Mouse (Mus musculus): ENCODE results near the gene Figla. TPM values are rescaled to one million over a fixed set of nuclear protein-coding genes. Genes with fewer than 3 reads are reported as not detected.
"Not testable (repeated sequence)": the region's sequence is repeated elsewhere in the genome, so short reads cannot be mapped to it uniquely, and the experiment has no call there.

Gene Figla
- polyA plus RNA-seq, 1 experiment, result not detected

DNA sequence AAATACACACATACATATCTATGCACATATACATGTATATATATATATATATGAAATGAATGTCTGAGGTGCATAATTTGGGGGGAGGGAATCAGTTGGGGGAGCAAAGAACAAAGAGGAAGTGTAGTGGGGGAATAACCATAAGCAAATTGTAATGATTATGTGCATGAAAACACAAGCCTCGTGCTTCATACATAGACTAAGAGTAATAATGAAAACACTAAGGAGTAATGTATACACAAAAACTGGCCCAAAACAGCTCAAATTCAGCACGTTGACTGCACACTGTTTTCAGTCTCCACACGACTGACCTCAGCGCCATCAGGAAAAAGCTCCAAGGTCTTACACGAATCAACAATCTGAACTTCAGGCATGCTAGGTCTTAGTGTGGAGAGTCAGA is 39.7 kb upstream of the Figla start:
- WGBS, result 80% methylated on average over 5 of the region's 5 CpGs
- no peaks in the 10 kb centered on the region for H3K4me1 ChIP-seq (ENCODE audit: control insufficient read depth, insufficient read depth, insufficient read length, low read length)
- H3K27ac ChIP-seq (ENCODE audit: insufficient read depth, low read depth, low read length), result no peak overlapping the region
- no peaks in the 10 kb centered on the region for H3K27me3 ChIP-seq (ENCODE audit: control insufficient read depth, insufficient read depth, low read length)
- H3K36me3 ChIP-seq (ENCODE audit: control insufficient read depth, insufficient read depth, low read length), result no peaks in the 10 kb centered on the region
- H3K4me3 ChIP-seq (ENCODE audit: low read depth, low read length), result no peak overlapping the region
- no peak for TF ChIP-seq POLR2A (IDR thresholded peaks at IDR 0.05; ENCODE audit: low read depth, low read length)

GRCm38 (mm10) chr6:85978736-85979135 is 37.2 kb upstream of the Figla start:
- WGBS, result 79% methylated on average over 4 of the region's 4 CpGs
- not testable (repeated sequence) for H3K36me3 ChIP-seq (ENCODE audit: control insufficient read depth, insufficient read depth, low read length)

DNA sequence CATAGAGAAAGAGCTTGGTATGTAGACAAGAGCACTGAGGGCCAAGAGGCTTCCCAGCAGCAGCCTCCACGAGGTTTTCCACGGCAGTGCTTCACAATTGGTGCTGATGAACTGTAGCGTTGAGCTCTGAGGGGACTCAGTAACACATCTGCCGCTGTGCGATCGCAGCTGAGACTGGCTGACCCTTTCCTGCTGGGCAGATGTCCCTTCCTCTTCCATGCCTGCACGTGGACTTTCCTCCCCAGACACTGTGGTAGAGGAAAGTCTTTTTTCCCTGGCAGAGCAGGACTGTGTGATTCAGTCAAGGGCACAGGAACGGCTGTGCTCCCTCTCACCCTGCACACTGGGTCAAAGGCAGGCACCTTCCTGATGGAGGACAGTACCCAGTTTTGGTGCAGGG is 31.6 kb upstream of the Figla start:
- WGBS, result 85% methylated on average over 8 of the region's 8 CpGs

More at GRCm38 (mm10) chr6:85978736-85979135, 37.2 kb upstream of the Figla start:
- not testable (repeated sequence) for H3K27ac ChIP-seq (ENCODE audit: insufficient read depth, low read depth, low read length); H3K4me3 ChIP-seq (ENCODE audit: low read depth, low read length); H3K27me3 ChIP-seq (ENCODE audit: control insufficient read depth, insufficient read depth, low read length); H3K4me1 ChIP-seq (ENCODE audit: control insufficient read depth, insufficient read depth, insufficient read length, low read length)

DNA sequence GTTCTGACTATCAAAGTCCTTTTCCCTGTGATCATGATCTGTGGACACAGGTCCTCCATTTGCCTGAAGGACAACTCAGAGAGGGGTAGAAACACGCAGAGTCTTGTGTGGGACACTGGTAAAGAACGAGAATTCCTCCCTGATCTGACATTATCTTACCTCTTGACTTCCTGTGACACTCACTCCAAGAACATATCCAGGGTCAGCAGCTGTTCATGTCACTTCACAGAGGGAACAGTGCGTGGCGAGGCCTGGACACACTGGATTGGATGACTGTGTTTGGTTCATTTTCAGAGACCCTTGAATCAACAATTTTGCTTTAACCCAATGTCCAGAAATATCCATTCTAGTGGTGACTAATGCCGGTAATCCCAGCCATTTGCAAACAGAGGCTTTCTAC is 26.4 kb upstream of the Figla start:
- not testable (repeated sequence) for H3K4me3 ChIP-seq (ENCODE audit: low read depth, low read length); H3K27ac ChIP-seq (ENCODE audit: insufficient read depth, low read depth, low read length); H3K27me3 ChIP-seq (ENCODE audit: control insufficient read depth, insufficient read depth, low read length); H3K4me1 ChIP-seq (ENCODE audit: control insufficient read depth, insufficient read depth, insufficient read length, low read length); H3K36me3 ChIP-seq (ENCODE audit: control insufficient read depth, insufficient read depth, low read length)
- 81% methylated on average over 5 of the region's 5 CpGs for WGBS

More for the DNA sequence above, 31.6 kb upstream of the Figla start:
- Histone ChIP-seq H3K27me3 (ENCODE audit: control insufficient read depth, insufficient read depth, low read length) (no peaks in the 10 kb centered on the region), H3K4me1 (ENCODE audit: control insufficient read depth, insufficient read depth, insufficient read length, low read length) (no peaks in the 10 kb centered on the region), H3K27ac (ENCODE audit: insufficient read depth, low read depth, low read length) (no peak overlapping the region), H3K36me3 (ENCODE audit: control insufficient read depth, insufficient read depth, low read length) (no peaks in the 10 kb centered on the region), H3K4me3 (ENCODE audit: low read depth, low read length) (no peak overlapping the region)
- no peak for TF ChIP-seq CTCF (IDR thresholded peaks at IDR 0.05; ENCODE audit: extremely low read depth, insufficient read length, insufficient replicate concordance, low read depth, low read length)
- no peak for TF ChIP-seq POLR2A (IDR thresholded peaks at IDR 0.05; ENCODE audit: low read depth, low read length)

GRCm38 (mm10) chr6:85990774-85991173 is 25.2 kb upstream of the Figla start:
- H3K36me3 ChIP-seq (ENCODE audit: control insufficient read depth, insufficient read depth, low read length); H3K4me3 ChIP-seq (ENCODE audit: low read depth, low read length); H3K27ac ChIP-seq (ENCODE audit: insufficient read depth, low read depth, low read length); H3K27me3 ChIP-seq (ENCODE audit: control insufficient read depth, insufficient read depth, low read length); H3K4me1 ChIP-seq (ENCODE audit: control insufficient read depth, insufficient read depth, insufficient read length, low read length): not testable (repeated sequence)
- 79% methylated on average over 5 of the region's 5 CpGs for WGBS

GRCm38 (mm10) chr6:86003405-86003925 is 12.5 kb upstream of the Figla start:
- 68% methylated on average over 18 of the region's 18 CpGs for WGBS
- H3K4me1 ChIP-seq (ENCODE audit: control insufficient read depth, insufficient read depth, insufficient read length, low read length), result no peaks in the 10 kb centered on the region
- H3K27me3 ChIP-seq (ENCODE audit: control insufficient read depth, insufficient read depth, low read length), result no peaks in the 10 kb centered on the region
- TF ChIP-seq POLR2A (IDR thresholded peaks at IDR 0.05; ENCODE audit: low read depth, low read length) (no peak), CTCF (IDR thresholded peaks at IDR 0.05; ENCODE audit: extremely low read depth, insufficient read length, insufficient replicate concordance, low read depth, low read length) (peak; percentile 66; the same call in 1 of the 2 replicates)
- H3K36me3 ChIP-seq (ENCODE audit: control insufficient read depth, insufficient read depth, low read length), result no peaks in the 10 kb centered on the region
- no peak overlapping the region for H3K4me3 ChIP-seq (ENCODE audit: low read depth, low read length)
- H3K27ac ChIP-seq (ENCODE audit: insufficient read depth, low read depth, low read length), result no peak overlapping the region

DNA sequence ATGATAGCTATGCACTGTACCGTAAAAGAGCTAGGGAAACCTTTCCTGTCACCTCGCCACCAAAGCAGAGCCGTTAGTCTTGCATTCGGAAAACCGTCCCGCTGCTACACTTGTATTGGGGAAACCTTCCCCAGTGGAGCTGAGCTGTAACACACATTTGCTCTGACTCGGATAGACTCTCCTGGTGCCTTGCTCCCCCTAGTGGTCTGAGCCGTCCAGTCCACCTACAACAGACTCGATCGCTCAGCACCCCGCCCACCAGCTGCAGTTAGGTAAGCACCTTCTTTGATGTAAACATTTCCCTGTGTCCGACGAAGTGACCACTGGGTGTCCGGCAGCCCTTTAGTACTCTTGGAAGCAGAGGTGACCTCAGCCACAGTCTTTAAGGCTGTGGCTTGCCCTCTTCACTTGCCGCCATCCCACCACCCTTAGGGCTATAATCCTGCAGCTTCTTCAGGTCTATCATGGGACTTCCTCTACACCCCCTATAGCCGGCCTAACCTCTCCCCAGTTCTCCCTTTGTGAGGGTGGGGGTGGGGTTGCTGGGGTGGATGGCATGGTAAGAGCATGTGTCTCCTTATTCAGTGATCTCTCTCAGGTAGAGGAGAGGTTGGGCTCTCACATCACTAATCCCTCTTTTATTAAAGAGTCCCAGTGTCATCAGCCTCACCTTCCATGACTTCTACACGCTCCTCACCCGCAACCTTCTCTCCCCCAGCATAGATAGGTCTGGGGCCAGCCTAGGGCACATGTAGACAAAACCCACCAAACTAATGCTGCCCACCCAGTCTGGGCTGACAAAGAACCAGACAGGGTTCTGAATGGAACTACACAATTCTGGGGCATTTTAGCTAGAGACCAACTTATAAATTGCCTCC is 11.5 kb upstream of the Figla start:
- no peaks in the 10 kb centered on the region for H3K27me3 ChIP-seq (ENCODE audit: control insufficient read depth, insufficient read depth, low read length)
- WGBS, result 12% methylated on average over 18 of the region's 18 CpGs
- no peaks in the 10 kb centered on the region for H3K36me3 ChIP-seq (ENCODE audit: control insufficient read depth, insufficient read depth, low read length)
- H3K4me1 ChIP-seq (ENCODE audit: control insufficient read depth, insufficient read depth, insufficient read length, low read length), result no peaks in the 10 kb centered on the region
- H3K4me3 ChIP-seq (ENCODE audit: low read depth, low read length), result no peak overlapping the region
- TF ChIP-seq CTCF (IDR thresholded peaks at IDR 0.05; ENCODE audit: extremely low read depth, insufficient read length, insufficient replicate concordance, low read depth, low read length) (peak; percentile 97), POLR2A (IDR thresholded peaks at IDR 0.05; ENCODE audit: low read depth, low read length) (no peak)
- no peak overlapping the region for H3K27ac ChIP-seq (ENCODE audit: insufficient read depth, low read depth, low read length)

- TF ChIP-seq CTCF (IDR thresholded peaks at IDR 0.05; ENCODE audit: extremely low read depth, insufficient read length, insufficient replicate concordance, low read depth, low read length) (peak; percentile 73; the same call in 1 of the 2 replicates), POLR2A (IDR thresholded peaks at IDR 0.05; ENCODE audit: low read depth, low read length) (no peak)
- Histone ChIP-seq H3K4me3 (ENCODE audit: low read depth, low read length) (no peak overlapping the region), H3K27me3 (ENCODE audit: control insufficient read depth, insufficient read depth, low read length) (no peaks in the 10 kb centered on the region), H3K4me1 (ENCODE audit: control insufficient read depth, insufficient read depth, insufficient read length, low read length) (peaks cover 3% of the 10 kb centered on the region; the same call in 1 of the 2 replicates), H3K36me3 (ENCODE audit: control insufficient read depth, insufficient read depth, low read length) (no peaks in the 10 kb centered on the region), H3K27ac (ENCODE audit: insufficient read depth, low read depth, low read length) (no peak overlapping the region)
- WGBS, result 34% methylated on average over 4 of the region's 4 CpGs
These were observed 6.0 kb upstream of the Figla start for GRCm38 (mm10) chr6:86009980-86010379.

DNA sequence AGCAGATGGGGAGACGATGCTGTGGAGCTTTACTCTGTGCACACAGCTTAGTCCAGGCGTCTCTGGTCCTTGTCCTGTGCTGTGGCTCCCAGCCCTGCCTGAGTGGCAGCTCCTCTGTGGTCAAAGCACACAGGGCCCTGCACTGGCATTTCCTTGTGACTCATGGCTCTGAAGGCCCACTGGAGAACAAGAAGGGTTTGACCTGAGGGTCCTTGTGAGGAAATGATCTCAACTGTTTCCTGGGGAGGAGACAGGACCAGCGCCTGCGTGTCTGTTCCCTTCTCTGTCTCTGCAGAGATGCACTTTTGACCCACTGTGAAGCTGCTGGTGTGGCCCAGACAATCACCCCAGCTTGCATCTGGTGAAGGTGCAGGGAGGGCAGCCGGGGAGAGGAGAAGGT is 1.2 kb upstream of the Figla start:
- H3K36me3 ChIP-seq (ENCODE audit: control insufficient read depth, insufficient read depth, low read length); H3K27me3 ChIP-seq (ENCODE audit: control insufficient read depth, insufficient read depth, low read length); H3K4me1 ChIP-seq (ENCODE audit: control insufficient read depth, insufficient read depth, insufficient read length, low read length); H3K4me3 ChIP-seq (ENCODE audit: low read depth, low read length); H3K27ac ChIP-seq (ENCODE audit: insufficient read depth, low read depth, low read length): not testable (repeated sequence)
- 57% methylated on average over 5 of the region's 5 CpGs for WGBS
